Comparison of ENCODE assay signal across 35 mouse cellular contexts in genomic region chr11:7250415-7250814, GRCm38 (mm10). TPM values are rescaled to one million over a fixed set of nuclear protein-coding genes. Genes with fewer than 3 reads are reported as not detected.
"Had no signal": no experiment of that assay in that cellular context is flagged by ENCODE, and none has a peak within 500 bp of the region (broad histone marks: within the 10 kb centered on the region; RNA-seq: fewer than 3 reads in every experiment).

No protein-coding gene starts in this region.

- H3K9me3 ChIP-seq: heart, embryonic 12.5 days; hindbrain, embryonic 13.5 days; hindbrain, embryonic 15.5 days; kidney, embryonic 15.5 days; limb, embryonic 13.5 days; limb, embryonic 15.5 days had no signal

- H3K36me3 ChIP-seq: heart, embryonic 12.5 days; hindbrain, embryonic 13.5 days; hindbrain, embryonic 15.5 days; kidney, embryonic 15.5 days; limb, embryonic 13.5 days; limb, embryonic 15.5 days had no signal

- H3K9ac ChIP-seq: forebrain, postnatal 0 days; heart, embryonic 12.5 days; hindbrain, embryonic 13.5 days; hindbrain, embryonic 15.5 days; kidney, embryonic 15.5 days; limb, embryonic 13.5 days; limb, embryonic 15.5 days; liver, embryonic 14.5 days had no signal

- H3K4me1 ChIP-seq: heart, embryonic 12.5 days; hindbrain, embryonic 13.5 days; hindbrain, embryonic 15.5 days; kidney, embryonic 15.5 days; limb, embryonic 13.5 days; limb, embryonic 15.5 days had no signal

- H3K27me3 ChIP-seq: heart, embryonic 12.5 days; hindbrain, embryonic 13.5 days; hindbrain, embryonic 15.5 days; kidney, embryonic 15.5 days; limb, embryonic 13.5 days; limb, embryonic 15.5 days had no signal

- H3K4me3 ChIP-seq: heart, embryonic 12.5 days; hindbrain, embryonic 13.5 days; hindbrain, embryonic 15.5 days; kidney, embryonic 15.5 days; limb, embryonic 13.5 days; limb, embryonic 15.5 days had no signal

- ATAC-seq: forebrain, postnatal 0 days; hindbrain, postnatal 0 days; intestine, embryonic 16.5 days had no signal

- DNase-seq: forebrain, postnatal 0 days; gastrocnemius, postnatal 14 days; gastrocnemius, postnatal 36 days; heart, adult 18-20 months; heart, postnatal 10 days; kidney, adult 11 months; kidney, adult 2 months; kidney, adult 9 months; kidney, postnatal 14 days; kidney, postnatal 36 days; layer of hippocampus, adult 9-11 months; layer of hippocampus, postnatal 36 days; left cerebral cortex, postnatal 4 days had no signal

- H3K27ac ChIP-seq: hindbrain, embryonic 13.5 days; hindbrain, embryonic 15.5 days; hindbrain, postnatal 0 days; kidney, embryonic 15.5 days; kidney, postnatal 0 days; limb, embryonic 13.5 days; limb, embryonic 15.5 days; liver, embryonic 14.5 days had no signal

- H3K4me2 ChIP-seq: heart, embryonic 12.5 days; hindbrain, embryonic 13.5 days; hindbrain, embryonic 15.5 days; kidney, embryonic 15.5 days; limb, embryonic 13.5 days; limb, embryonic 15.5 days had no signal

RNA-seq across cellular contexts. Expression of gene Igfbp3, which starts 36.7 kb away (rescaled TPM):
- total RNA-seq: hematopoietic stem cell, adult 5-6 weeks had no signal

RNA-seq across cellular contexts. Expression of gene Igfbp1, which starts 52.8 kb away (rescaled TPM):
- total RNA-seq: forebrain, postnatal 0 days; gastrocnemius, adult 18-20 months; gastrocnemius, adult 8-10 months; gastrocnemius, postnatal 14 days; gastrocnemius, postnatal 36 days; heart, adult 18-20 months; heart, adult 8-10 months; heart, postnatal 10 days; heart, postnatal 25 days; hematopoietic stem cell, adult 5-6 weeks; hindbrain, postnatal 0 days; layer of hippocampus, adult 18-20 months; layer of hippocampus, adult 8-10 months; layer of hippocampus, postnatal 14 days; left cerebral cortex, adult 18-20 months; left cerebral cortex, adult 8-10 months; left cerebral cortex, postnatal 25 days had no signal
- polyA plus RNA-seq: forebrain, postnatal 0 days; heart, embryonic 14.5 days; hindbrain, postnatal 0 days had no signal
